Mouse (Mus musculus): ENCODE data around the gene Ccdc39. TPM values are rescaled to one million over a fixed set of nuclear protein-coding genes. Genes with fewer than 3 reads are reported as not detected.

Gene Ccdc39
- total and polyA plus RNA-seq, 3 experiments: 0.96 to 6.1 TPM; not detected in 1

DNA sequence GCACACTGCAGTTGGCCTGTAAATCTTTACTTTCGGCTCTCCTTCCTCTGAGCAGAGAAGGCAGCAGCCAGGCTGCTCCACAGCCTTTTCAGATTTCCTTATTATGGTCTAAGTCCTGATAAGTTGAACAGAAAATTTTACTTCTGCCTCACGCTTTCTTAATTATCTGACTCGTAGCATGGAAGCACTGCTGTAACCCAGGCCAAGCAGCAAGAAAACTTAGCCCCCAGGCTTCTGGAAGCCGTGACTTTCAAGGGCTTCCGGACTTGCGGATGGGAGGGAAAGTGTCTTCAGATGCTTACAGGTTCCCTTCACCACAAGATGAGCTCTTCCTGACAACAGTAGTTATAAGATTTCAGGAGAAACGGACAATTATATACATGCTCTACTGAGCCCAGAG is 29.7 kb upstream of the Ccdc39 start (continued):
- 0 out of 2 replicates have a peak, but pooled peaks have one; percentile 13 for TF ChIP-seq RCOR1 (IDR thresholded peaks at IDR 0.05; ENCODE audit: low read depth, low read length)
- no peak for TF ChIP-seq GATA1 (IDR thresholded peaks at IDR 0.05; ENCODE audit: low read depth, low read length)
- TF ChIP-seq NELFE (IDR thresholded peaks at IDR 0.05; ENCODE audit: low read depth, low read length): peak; percentile 20; the same call in 1 of the 2 replicates
- TF ChIP-seq EP300 (IDR thresholded peaks at IDR 0.05; ENCODE audit: low read depth in 1 of 2, low read length in 2 of 2): no peak
- no peak for TF ChIP-seq ELF1 (IDR thresholded peaks at IDR 0.05; ENCODE audit: low read depth, low read length)
- TF ChIP-seq JUND (IDR thresholded peaks at IDR 0.05; ENCODE audit: low read depth, low read length): no peak
- TF ChIP-seq KAT2A (conservative IDR thresholded peaks at IDR 0.05; ENCODE audit: low read depth, low read length): no peak
- no peak for TF ChIP-seq USF2 (IDR thresholded peaks at IDR 0.05; ENCODE audit: borderline replicate concordance in 1 of 2, insufficient read depth in 1 of 2, low read depth in 1 of 2, low read length in 2 of 2)
- no peak for TF ChIP-seq ZMIZ1 (IDR thresholded peaks at IDR 0.05; ENCODE audit: low read depth, low read length)
- no peak for TF ChIP-seq HCFC1 (IDR thresholded peaks at IDR 0.05; ENCODE audit: low read depth, low read length)
- TF ChIP-seq SIN3A (IDR thresholded peaks at IDR 0.05; ENCODE audit: low read length): no peak
- TF ChIP-seq MYB (IDR thresholded peaks at IDR 0.05; ENCODE audit: low read depth, low read length): 0 out of 2 replicates have a peak, but pooled peaks have one; percentile 21
- TF ChIP-seq UBTF (IDR thresholded peaks at IDR 0.05; ENCODE audit: borderline replicate concordance, insufficient read depth, low read depth, low read length): no peak
- TF ChIP-seq RAD21 (IDR thresholded peaks at IDR 0.05; ENCODE audit: low read depth, low read length): no peak
- no peak for TF ChIP-seq USF1 (IDR thresholded peaks at IDR 0.05; ENCODE audit: low read depth, low read length)

DNA sequence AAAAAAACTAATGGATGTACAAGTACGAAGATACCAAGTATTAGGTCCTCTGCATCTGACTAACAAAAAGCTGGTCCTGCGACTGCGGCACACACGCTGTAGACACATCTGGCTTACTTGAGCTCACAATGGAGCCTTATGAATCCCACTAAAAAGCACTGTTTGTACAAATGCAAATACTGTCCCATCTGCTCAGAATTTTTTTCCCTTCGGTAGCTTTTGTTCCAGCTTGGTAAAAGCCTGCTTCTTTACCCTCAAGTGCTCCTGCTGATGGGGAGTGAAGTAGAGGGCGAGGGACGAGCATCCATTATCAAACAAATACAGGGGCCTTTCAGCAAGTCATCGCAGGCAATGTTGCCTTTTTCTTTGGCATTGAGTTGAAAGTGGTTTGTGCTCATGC is 29.3 kb upstream of the Ccdc39 start:
- H3K9me3 ChIP-seq (replicated peaks; ENCODE audit: insufficient read depth, low read length): no peaks in the 10 kb centered on the region
- DNase-seq (ENCODE audit: low read depth, low spot score): no peak
- H3K27ac ChIP-seq (ENCODE audit: control insufficient read depth, low read depth, low read length): peak overlapping the region; percentile 94
- no peak for TF ChIP-seq SMC3 (IDR thresholded peaks at IDR 0.05; ENCODE audit: low read depth, low read length)
- TF ChIP-seq TBP (IDR thresholded peaks at IDR 0.05; ENCODE audit: low read depth, low read length): no peak
- TF ChIP-seq MAX (IDR thresholded peaks at IDR 0.05; ENCODE audit: low read length): no peak
- TF ChIP-seq TAL1 (IDR thresholded peaks at IDR 0.05; ENCODE audit: low read length): no peak
- no peak for TF ChIP-seq MYB (IDR thresholded peaks at IDR 0.05; ENCODE audit: low read depth, low read length)
- TF ChIP-seq ZNF384 (IDR thresholded peaks at IDR 0.05; ENCODE audit: low read depth, low read length): no peak
- no peak for TF ChIP-seq TCF12 (IDR thresholded peaks at IDR 0.05; ENCODE audit: low read depth, low read length)
- no peak for TF ChIP-seq ZKSCAN1 (IDR thresholded peaks at IDR 0.05; ENCODE audit: low read depth, low read length)
- TF ChIP-seq CTCF (IDR thresholded peaks at IDR 0.05 in 2 of 3, conservative IDR thresholded peaks at IDR 0.05 in 1 of 3; ENCODE audit: control insufficient read depth in 1 of 3, insufficient read depth in 1 of 3, low read depth in 2 of 3, low read length in 3 of 3, poor library complexity in 1 of 3, severe bottlenecking in 1 of 3): no peak
- no peak for TF ChIP-seq UBTF (IDR thresholded peaks at IDR 0.05; ENCODE audit: borderline replicate concordance, insufficient read depth, low read depth, low read length)
- no peak for TF ChIP-seq NELFE (IDR thresholded peaks at IDR 0.05; ENCODE audit: low read depth, low read length)
- TF ChIP-seq ETS1 (IDR thresholded peaks at IDR 0.05; ENCODE audit: low read depth, low read length): no peak
- TF ChIP-seq RAD21 (IDR thresholded peaks at IDR 0.05; ENCODE audit: low read depth, low read length): no peak
- TF ChIP-seq E2F4 (IDR thresholded peaks at IDR 0.05; ENCODE audit: borderline replicate concordance, low read depth, low read length): no peak
- no peak for TF ChIP-seq NRF1 (IDR thresholded peaks at IDR 0.05; ENCODE audit: insufficient read depth, low read depth, low read length, poor library complexity, severe bottlenecking)
- no peak for TF ChIP-seq HCFC1 (IDR thresholded peaks at IDR 0.05; ENCODE audit: low read depth, low read length)
- TF ChIP-seq MAZ (IDR thresholded peaks at IDR 0.05; ENCODE audit: low read depth, low read length): no peak
- H3K9ac ChIP-seq (ENCODE audit: control insufficient read depth, low read depth, low read length, poor library complexity, severe bottlenecking): peak overlapping the region; percentile 60
- H3K36me3 ChIP-seq (ENCODE audit: control insufficient read depth in 1 of 2, insufficient read depth in 2 of 2, low read length in 2 of 2): peaks cover 0 to 27% of the 10 kb centered on the region in 2 experiments; a peak in 2 of 4 replicates
- peak overlapping the region; percentile 57 for H3K4me3 ChIP-seq (ENCODE audit: control insufficient read depth in 1 of 2, insufficient read depth in 1 of 2, low read depth in 2 of 2, low read length in 2 of 2)
- no peaks in the 10 kb centered on the region; the same call in 1 of the 2 replicates for H3K79me2 ChIP-seq (ENCODE audit: control insufficient read depth, insufficient read depth, low read length, poor library complexity)
- peaks cover 18 to 30% of the 10 kb centered on the region in 2 experiments for H3K4me1 ChIP-seq (ENCODE audit: control insufficient read depth in 1 of 2, insufficient read depth in 2 of 2, low read length in 2 of 2)
- H3K27me3 ChIP-seq (ENCODE audit: control insufficient read depth in 1 of 2, insufficient read depth in 2 of 2, low read length in 2 of 2): no peaks in the 10 kb centered on the region

Data from MEL (cell line).